Mouse (Mus musculus) adrenal gland, postnatal 14 days (tissue): ENCODE measurements around the gene Gins1. TPM values are rescaled to one million over a fixed set of nuclear protein-coding genes. Genes with fewer than 3 reads are reported as not detected.
"Not testable (repeated sequence)": the region's sequence is repeated elsewhere in the genome, so short reads cannot be mapped to it uniquely, and the experiment has no call there.

Experiments used
- DNase-seq: peaks from one replicate; pipeline ENCODE4 v3.0.0; 2021; ENCODE audit warnings: mixed read lengths
- total RNA-seq: library from RNA; stranded (reverse); gene quantifications from 2 replicates; pipeline ENCODE4 v1.2.3, GENCODE M21; 2021

The Gins1 gene
- total RNA-seq, 1 experiment from 2014 or later, result 6.9 TPM

DNA sequence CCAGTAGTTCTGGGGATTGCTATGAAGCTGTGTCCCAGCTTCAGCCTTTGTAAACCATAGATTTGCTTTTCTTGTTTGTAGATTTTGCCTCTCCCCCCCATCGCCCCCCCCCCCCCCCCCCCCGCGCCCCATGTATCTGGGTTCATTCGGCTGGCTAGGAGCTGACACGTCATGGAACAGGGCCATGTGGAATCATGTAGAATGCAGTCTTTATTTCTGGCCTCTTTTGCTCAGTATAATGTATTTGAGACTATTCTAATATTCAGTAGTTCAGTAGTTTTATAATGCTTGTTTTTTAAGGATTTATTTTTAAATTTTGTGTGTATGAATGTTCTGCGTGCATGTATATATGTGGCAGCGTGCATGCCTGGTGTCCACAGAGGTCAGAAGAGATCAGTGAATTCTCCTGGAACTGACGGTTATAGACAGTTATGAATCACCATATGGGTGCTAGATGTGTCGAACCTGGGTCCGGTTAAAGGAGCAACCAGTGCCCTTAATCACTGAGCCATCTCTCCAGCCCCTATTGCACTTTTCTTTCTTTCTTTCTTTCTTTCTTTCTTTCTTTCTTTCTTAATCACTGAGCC, 5.2 kb downstream of the Gins1 start:
- DNase-seq, result no peak

DNA sequence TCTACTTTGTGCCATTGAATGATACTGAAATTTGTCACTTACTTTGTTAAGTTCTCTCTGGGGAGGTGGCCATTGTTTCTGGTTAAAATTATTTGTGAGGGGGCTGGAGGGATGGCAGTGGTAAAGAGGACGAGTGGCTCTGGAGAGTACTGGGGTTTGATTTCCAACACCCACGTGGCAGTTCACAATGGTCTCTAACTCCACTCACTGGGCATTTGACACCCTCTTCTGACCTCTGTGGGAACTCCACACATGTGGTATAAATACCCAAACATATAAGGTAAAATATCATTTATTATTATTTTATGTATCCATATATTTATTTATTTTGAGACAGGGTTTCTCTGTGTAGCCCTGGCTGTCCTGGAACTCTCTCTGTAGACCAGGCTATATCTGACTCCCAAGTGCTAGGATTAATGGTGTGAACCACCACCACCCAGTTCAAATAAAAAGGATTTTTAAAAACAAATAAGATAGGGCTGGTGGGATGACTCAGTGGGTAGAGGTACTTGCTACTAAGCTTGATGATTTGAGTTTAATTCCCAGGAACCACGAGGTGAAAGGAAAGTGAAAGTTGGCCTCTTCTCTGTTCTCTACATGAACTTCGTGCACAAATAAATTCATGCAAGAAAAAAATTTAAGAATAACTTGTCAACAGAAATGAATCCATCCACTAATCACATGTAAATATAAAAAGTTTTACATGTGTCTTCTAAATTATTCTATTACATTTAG, 9.7 kb downstream of the Gins1 start:
- no peak for DNase-seq

DNA sequence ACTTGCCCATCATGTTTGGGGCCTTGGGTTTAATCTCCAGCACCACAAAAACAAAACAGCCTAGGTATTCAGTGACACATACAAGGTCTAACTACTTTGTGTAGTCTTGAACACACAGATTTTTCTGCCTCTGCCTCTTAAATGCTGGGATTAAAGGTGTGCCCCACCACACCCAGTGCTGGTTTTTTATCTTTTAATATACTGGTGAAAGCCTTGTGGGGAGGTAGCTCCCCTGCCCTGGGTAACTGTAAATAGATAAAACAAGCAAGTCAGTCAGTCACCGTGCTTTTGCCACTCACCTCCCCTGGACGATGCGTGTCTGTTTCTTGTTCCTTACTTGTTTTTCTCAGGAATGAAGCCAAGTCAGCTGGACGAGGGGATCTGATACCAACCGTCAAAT, 10.6 kb downstream of the Gins1 start:
- no peak for DNase-seq

DNA sequence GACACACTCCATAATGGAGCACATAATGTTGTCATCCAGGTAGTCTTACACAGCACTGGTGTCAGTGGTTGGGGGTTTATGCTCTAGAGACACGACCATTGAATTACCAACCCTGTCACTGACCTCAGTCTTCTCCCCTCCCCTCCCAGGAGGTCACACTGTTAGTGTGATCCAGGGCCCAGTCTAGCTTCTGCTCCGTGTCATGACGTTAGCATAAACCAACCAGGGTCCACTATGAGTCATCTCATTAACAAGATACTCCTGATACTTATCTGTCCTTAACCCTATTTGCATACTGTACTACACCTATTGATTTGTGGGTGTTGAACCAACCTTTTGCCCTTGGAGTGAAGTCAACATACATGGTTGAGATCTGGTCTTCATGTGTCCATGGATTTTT, 13.5 kb downstream of the Gins1 start:
- no peak for DNase-seq

DNA sequence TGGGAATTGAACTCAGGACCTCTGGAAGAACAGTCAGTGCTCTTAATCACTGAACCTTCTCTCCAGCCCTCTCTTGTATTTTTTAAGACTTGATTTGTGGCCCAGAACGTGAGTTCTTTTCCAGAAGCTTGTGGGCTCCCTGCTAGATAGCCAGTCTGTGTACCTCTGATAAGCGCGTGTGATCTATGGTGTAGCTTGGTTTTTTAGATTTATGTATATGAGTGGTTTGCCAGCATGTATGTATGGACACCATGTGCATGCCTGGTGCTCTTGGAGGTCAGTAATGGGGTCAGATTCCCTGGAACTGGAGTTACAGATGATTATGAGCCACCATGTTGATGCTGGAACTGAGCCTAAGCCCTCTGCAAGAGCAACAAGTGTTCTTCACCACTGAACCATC, 15.3 kb downstream of the Gins1 start:
- DNase-seq, result no peak

DNA sequence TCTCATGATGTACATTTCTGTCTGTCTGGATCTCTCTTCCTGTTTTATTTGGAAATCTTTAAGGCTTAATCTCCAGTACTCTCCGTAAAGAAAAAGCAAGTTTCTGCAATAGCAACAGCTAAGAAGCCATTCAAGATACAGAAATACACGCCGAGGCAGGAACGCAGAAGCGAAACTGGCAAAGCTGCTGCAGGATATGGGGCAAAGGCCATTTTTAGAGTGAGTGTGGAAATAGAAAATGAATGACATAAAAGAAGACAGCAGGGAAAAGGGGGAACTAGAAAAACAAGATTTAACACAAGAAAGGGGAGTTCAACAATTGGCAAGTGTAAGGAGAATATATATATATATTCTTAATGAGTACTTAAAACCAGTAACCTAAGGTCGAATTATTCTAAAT, 16.5 kb downstream of the Gins1 start:
- DNase-seq, result no peak

DNA sequence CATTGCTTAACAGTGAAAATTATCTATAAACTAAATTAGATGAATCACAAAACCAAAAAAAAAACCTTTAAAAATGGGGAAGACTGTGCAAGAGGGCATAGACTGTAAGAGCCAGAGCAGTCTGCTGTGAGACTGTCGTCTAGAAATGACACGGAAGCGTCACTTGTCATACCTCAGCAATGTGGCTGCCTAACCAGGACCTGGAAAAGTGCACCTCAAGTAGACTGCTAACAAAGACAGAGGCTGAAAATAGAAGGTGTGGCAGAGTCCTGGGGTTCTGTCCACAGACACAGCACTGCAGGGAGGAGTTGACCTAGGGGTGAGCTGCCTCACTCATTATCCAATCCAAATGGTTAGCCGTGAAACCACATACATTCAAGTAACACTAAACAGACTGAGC, 17.0 kb downstream of the Gins1 start:
- DNase-seq, result no peak

DNA sequence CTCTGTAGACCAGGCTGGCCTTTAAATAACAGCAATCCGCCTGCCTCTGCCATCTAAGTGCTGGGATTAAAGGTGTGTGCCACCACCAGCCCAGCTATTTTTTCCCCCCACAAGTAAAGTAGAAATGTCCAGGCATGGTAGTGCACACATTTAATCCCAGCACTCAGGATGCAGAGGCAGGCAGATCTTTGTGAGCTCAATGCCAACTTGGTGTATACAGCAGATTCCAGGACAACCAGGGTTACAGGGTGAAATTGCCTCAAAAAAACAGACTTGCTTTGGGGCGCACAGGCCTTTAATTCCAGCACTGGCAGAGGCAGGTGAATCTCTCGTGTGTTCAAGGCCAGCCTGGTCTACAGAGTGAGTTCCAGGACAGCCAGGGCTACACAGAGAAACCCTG, 17.8 kb downstream of the Gins1 start:
- no peak for DNase-seq

DNA sequence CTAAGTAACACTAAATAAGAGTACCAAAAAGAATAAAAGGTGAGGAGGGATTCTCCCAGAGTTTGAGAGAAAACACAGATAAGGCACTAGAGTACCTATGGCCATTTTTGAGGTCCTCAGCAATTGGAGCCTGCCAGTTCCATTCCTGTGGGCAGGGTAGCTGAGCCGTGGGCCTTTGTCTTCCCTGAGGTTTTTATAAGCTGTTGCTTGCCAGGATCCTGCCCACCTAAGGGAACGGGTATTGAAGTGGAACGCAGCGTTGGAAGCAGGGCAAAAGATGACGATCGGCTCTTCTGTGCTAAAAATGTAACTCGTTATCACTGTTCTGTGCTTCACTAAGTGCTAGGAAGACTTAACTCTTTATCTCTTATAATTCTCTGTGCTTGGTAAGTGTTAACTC, 18.3 kb downstream of the Gins1 start:
- DNase-seq, result no peak

DNA sequence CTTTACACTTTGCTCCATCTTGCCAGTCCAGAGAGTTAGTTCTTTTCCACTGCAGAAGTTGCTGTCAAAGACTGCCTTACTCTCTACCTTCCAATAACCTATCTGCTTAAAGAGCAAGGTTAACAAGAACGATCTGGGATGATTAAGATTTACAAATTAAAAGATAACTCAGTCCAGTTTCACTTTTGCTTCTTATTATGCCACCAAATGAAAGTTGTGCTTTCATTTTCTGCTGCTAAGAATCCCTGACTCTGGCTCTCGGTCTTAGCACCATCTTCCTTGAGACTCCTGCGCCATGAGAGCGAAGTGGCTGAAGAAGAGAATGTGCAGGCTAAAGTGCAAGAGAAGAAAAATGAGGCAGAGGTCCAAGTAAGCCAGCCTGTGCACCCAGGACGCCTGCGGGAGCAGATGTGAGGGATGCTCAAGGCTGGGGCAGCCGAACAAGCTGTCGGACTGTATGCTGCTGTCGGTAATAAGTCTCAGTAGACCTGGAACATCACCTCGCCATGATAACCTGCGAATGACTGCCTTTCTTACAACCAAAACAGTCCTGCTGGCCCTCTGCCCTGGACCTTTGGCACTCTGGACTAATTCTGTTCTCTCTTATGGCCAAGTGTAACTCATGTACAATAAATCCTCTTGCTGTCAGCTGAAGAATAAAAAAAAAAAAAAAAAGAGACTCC, 22.0 kb downstream of the Gins1 start:
- DNase-seq, result peak; percentile 65

DNA sequence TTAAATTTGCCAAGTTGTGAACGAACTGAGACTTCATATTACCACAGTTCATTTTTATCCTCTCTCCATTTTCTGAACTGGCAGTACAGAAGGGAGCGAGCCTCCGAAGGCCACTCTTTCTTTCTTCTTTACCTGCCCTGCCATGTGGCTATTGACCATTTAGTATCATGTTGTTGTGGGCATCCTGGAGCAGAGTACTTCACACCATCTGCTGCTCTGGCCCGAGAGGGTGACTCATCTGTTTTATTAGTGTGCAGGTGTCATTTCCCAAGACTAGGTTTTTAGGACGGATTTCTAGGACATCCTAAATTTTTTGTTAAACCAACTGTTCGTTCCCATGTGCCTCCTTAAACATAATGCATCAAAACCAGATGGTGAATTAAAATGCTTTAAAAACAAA, 24.0 kb downstream of the Gins1 start:
- DNase-seq, result no peak

DNA sequence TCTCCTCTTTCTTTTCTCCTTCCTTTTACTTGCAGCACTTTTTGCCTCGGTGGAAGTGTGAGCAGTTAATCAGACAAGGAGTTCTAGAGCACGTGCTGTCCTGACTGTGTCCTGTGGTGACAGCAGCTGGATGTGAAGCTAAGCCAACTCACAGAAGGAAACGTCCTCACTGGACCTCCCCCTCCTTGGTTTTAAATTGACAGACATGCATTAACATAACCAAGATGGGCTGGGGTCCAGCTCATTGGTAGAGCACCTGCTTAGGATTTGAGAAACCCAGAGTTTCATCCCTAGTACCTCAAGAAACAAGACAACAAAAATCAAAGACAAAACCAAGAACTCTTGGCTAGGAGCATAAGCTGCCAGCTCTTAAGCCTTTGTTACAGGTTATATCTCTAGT, 25.6 kb downstream of the Gins1 start:
- no peak for DNase-seq

DNA sequence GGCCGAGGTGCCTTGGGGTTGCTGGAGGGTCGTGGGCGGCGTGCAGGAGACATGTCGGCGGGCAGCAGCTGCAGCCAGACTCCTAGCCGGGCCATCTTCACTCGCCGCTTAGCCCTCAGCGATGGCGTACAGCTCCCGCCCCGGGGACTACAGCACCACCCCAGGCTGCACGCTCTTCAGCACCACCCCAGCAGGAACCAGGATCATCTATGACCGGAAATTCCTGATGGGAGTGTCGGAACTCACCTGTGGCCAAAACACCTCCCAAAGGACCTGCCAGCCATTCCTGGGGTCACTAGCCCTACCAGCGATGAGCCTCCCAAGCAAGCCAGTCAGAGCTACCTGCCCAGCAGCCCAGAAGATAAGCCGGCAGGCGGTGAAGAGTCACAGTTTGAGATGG, 28.3 kb downstream of the Gins1 start:
- DNase-seq, result no peak

DNA sequence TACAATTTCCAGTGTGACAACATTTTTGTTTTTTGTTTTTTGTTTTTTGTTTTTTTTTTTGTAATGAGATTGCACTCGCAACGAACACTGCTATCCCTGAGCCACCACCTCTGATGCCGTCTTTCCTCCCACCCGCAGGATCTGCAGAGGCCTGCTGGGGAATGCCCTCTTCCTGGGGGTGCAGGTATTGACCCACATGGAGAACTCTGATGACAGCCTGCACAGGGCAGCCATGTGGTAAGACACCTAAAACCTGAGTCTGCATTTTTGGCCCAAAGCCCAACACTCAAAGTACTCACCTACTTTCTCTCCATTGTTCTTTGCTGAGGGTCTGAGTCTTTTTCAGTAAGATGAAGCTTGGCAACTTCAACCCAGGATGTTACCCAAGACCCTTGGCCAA, 29.5 kb downstream of the Gins1 start:
- no peak for DNase-seq

DNA sequence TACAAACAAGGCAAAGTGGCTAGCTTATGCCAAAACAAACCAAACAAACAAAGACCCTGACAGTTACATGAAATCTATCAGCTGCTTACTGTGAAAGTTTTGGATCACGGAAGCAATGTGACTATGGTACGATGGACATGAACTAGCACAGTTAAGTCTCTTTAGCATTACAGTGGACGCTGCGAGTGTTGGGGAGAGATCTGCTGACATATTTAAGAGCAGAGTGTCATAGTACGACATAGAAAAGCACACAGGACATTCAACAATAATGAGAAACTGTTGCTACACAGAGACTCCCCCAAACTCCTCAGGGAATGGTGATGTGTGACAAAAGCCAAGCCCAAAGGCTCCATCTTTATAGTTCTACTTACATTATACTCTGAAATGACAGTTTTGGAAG, 38.8 kb downstream of the Gins1 start:
- DNase-seq, result no peak

DNA sequence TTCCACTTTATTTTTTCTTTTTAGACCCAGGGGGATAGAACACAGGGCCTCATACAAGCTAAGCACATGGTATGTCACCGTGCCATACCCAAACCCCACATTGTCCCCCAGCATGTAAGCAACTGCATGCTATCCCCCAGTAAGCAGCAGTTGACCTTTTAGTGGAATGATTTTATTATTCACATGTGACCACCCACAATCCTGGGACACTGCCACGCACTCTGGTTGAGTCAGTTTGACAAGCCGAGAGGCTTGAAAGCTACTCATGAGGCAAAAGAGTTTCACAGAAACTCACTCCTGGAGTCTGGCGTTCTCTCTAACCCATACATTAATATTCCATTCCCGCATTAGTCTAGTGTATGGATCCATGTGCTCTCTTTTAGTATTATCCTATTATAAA, 42.1 kb downstream of the Gins1 start:
- DNase-seq, result peak; percentile 34

DNA sequence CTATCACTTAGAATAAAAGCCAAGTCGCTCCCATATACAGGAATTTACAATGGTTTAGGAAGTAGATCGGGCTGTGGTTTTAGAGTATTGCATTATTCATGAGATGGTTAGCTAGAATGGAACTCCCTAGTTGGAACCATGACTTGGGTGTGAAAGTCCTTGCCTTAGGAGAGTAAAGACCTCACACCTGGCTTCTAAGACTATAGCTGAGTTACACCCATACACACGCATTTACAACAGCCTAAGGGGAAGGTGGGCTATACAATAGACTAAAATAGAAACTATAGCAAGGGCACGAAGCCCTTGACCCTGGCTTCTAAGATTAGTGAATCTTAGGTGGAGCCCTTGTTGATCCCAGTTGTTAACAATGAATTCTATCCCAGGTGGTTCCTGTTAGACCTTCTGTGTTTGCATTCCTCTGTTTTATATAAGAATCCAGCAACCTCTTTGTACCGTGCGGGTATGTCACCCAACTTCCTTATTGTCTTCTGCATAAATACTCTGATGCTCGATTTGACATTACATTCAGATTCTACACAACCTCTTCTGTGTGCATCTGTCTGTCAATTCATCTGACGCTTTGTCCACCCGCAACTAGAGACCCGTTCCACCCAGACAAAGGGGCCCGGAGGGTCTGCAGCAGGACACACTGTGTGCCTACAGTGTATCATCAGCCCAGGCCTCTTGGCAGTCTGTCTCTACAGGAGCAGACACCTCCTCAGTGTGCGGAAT, 42.8 kb downstream of the Gins1 start:
- DNase-seq, result not testable (repeated sequence)

DNA sequence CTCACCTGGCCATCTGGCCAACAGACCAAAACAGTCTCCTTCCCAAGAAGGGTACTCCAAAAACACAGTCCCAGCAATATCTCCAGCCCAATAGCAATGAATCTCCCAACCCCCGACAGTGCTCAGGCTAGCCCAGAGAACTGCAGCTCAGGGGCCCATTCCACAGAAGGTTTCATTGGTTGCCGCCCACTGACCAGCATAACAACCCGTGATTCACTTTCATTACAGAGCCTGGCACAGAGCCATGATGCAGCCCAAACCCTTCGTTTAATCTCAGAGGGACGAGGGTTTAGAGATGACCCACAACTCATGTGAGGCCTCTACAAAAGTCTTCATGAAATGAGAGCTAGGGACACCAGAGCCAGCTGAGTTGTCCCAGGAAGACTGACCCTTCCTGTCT, 43.6 kb downstream of the Gins1 start:
- peak; percentile 32 for DNase-seq

DNA sequence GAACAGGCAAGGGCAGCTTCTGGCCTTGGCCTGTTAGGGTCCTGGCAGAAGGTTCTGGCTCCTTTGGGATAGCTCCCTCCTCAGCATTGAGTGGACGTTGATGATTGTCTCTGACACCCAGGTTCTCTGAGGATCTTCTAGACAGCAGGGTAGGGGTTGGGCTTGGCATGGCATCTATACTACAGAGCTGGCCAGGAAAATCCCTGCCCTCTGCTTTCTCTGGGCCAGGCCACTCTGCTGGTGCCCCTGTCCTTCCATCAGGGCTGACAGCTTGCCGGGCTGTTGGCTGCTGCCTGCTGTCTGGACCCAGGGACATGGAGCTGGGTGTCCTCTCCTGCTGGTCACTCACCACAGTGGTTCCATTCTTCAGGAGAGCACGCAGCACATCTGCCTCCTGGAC, 44.5 kb downstream of the Gins1 start:
- DNase-seq, result no peak

DNA sequence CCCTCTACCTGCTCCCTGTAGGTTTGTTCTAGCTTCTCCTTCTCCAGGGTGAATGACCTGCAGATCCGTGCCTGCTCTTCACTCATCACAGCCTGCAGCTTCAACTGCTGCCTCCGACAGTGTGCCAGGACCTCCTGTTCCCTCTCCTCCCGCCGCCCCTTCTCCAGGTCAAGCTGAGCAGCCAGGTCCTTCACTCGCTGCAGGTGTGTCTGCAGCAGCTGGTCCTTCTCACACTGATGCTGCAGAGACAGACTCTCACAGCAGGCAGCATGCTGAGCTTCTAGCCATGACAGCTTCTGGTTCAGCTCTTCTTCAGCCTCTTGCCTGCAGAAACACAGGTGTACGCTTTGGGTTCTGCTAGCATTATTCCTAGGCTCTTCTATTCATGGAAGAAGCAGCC, 44.9 kb downstream of the Gins1 start:
- no peak for DNase-seq

DNA sequence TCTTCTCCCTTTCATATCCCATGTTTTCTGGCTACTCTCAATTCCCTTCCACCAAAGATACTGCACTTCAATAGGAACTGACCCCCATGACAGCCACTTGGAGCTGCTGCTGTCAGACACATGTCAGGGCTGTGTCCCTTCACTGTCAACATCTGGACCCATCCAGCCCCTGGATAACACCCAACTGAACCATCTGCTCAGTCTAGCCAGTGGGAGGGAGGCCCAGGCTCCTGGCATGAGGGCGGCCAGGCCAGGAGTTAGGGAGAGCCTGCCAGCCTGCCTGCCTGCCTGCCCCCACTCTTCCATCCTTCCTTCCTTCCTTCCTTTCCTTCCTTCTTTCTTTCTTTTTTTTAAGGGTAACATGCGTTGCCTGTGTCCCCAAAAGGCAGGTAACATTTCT, 46.0 kb downstream of the Gins1 start:
- no peak for DNase-seq

DNA sequence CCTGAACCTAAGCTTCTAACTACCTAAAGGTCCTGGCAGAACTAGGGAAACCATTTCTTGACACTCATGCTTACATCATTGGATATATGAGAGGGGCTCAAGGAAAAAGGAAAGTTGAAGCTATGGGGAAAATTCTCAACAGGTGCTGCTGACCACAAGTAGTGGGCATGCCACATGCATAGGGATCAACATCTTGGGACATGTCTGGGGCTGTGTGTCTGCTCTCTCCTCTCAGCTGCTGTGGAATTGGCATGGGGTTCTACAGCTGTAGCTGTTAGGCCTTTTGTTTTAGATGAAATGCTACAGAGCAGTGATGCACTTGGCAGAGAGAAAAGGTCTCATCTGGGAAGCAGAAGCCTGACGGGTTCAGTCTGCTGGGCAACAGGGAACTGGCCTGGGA, 50.7 kb downstream of the Gins1 start:
- DNase-seq, result no peak

DNA sequence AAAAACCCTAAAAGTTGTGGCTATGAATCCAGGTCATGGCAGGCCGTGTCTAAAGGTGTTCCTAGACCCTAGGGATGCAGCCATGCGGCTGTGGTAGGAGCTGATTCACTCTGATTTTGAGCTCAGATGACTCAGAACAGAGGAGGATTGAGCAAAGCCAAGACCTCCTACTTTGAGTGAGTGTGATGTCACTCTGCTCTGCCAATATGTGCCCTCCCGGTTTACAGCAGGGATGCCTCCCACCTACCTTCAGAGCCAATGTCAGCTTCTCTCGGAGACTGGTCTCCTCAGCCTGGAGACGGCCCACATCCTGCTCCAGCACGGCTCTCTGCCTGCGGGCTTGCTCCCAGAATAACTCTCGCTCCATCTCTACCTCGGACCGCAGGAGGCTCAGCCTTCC, 54.3 kb downstream of the Gins1 start:
- DNase-seq, result no peak
